Mouse (Mus musculus) heart, adult 8-10 months (tissue): ENCODE measurements around the gene Snapc1. TPM values are rescaled to one million over a fixed set of nuclear protein-coding genes. Genes with fewer than 3 reads are reported as not detected.

ENCODE experiments used
- DNase-seq: peaks from one replicate; pipeline ENCODE4 v3.0.0; 2022; ENCODE audit warnings: low spot score
- total RNA-seq, 4 experiments: library from RNA; stranded (reverse); gene quantifications; 2 replicates each; pipeline ENCODE4 v1.2.4; 2022

The Snapc1 gene
- total RNA-seq, 4 experiments from 2014 or later = 8.4 to 14.0 (median 9.2) TPM

- DNase-seq = peak; percentile 53
Observed at GRCm38 (mm10) chr12:73989594-73989993, 25.3 kb downstream of the Snapc1 start.

GRCm38 (mm10) chr12:73996906-73997296, 32.6 kb downstream of the Snapc1 start:
- DNase-seq = no peak

DNA sequence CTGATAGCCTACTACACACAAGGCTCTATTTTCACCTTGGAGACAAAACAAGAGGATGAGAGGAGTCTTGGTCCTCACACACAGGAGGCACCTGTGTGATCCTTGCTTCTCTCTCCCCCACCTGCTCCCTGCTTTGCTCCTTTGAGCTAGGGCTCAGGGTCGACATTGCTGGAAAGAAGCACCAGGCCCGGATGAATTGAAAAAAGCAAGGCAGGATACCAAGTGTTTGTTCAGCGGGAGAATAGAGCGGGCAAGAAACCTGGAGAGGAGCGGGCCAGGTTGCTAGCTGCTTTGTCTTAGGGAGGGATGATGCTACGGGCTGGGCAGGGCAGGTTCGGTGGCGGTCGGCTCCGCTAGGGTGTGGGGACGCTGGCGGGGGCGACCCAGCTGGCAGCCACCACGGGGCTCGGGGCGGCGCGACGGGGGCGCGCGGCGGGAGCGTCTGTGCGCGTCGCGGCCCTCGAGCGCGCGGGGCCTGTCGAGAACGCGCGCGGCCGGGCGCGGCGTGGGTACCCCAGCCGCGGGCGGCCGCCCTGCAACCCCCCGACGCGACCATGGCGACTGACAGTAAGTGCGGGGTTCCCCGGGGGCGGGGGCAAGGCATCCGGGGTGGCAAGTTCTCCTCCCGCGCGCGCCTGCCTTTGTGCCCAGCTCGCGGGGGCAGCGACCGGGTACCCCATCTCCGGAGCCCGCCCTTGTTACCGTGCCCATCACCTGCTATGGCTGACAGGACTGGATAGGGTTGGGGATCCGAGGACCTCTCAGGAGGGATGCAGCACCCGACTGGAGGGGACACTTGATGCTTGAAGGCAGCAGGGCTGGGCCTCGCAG, 33.2 kb downstream of the Snapc1 start, which contains the start of gene Syt16:
Gene Syt16 (plus strand): TSS at position 365 of the 831 bp plus-strand sequence.
- no peak for DNase-seq

GRCm38 (mm10) chr12:73998128-73998456, 33.8 kb downstream of the Snapc1 start:
- DNase-seq = no peak

- no peak for DNase-seq
Observed at GRCm38 (mm10) chr12:74002449-74002848, 38.2 kb downstream of the Snapc1 start.

DNA sequence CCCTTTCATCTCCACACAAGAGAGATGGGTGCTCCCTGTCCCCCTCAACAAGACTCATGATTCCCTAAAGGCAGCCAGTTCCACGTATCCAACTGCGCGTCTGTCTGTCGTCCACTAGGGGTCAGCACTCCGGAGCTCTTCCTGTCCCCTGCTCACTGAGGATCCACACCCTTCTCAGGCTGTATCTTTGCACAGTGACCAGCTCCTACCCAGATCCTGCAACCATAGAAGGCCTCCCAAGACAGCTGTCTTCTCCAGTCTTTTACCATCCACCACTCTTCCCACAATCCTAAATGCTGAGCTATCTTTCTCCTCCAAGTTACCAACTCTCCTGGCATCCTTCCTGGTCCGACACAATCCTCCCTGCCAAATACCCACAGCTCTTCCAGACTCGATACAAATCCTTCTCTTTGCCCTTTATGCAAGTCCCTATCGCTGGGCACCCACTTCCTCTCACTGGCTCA, 45.2 kb downstream of the Snapc1 start:
- DNase-seq = peak; percentile 21

DNA sequence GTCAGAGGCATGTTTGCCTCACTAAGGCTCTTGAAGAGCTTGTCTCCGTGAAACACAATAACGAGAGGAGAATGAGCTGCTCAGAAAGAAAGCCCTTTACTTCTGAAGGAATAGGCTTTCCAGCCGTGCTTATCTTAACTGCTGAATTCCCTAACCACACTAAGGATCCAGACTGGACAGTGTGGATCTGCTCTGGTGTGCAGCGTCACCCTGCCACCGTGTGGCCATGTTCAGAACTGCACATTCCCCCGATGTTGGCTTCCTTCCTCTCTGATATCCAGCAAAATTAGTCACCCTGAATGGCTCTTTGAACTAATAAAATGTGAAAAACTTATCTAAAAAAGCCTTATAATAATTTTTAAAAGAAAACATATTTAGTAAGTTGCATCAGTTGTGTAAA, 49.5 kb downstream of the Snapc1 start:
- DNase-seq = peak; percentile 80

- peak; percentile 17 for DNase-seq
Observed at GRCm38 (mm10) chr12:74014739-74015270, 50.5 kb downstream of the Snapc1 start.

- DNase-seq = no peak
Observed at GRCm38 (mm10) chr12:74015491-74015890, 51.2 kb downstream of the Snapc1 start.

DNA sequence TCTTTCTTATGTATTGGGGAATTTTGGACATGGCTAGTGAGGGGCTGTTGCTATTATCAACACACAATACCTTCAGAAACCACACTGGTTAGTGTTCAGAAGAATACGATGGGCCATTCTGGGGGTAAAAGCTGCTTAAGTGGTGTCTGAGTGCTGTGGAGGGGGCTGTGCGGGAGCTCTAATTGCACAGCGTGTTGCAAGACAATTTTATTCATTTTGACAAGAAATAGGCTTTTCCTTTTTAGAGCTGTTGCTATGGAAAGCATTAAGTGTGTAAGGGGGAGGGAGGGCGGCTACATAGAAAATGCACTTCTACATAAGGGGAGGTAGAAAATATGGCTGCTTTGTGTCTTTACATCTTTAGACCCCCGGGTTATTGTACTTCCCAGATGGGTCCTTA, 59.0 kb downstream of the Snapc1 start:
- no peak for DNase-seq

DNA sequence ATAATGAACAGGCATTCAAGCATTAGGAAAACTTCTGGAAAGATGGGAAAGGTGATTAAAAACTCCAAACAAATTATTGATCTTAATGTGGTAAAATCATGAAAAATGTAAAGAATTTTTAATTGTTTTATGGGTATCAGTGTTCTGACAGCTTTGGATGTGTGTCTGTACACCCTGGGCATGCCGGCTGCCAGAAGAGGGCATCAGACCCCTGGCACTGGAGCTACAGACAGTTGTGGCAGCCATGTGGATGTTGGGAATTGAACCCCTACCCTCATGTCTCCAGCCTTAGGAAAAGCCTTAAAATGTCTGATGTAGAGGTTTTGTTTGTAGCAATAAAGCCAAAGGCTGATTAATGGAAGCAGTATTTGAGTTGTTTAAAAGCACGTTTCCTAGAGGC, 60.6 kb downstream of the Snapc1 start:
- no peak for DNase-seq

Other genes with a start within 250 kb of the Snapc1 start
- 10 to 100 TPM; 39.3 to 48.6 (median 43.8) TPM for gene Hif1a, start 63.1 kb upstream of the Snapc1 start, total RNA-seq
- 10 to 100 TPM in 1 of 4 experiments, 1 to 10 TPM in 3; 5.1 to 10.5 (median 6.7) TPM for gene Gm49321, start 26.8 kb upstream of the Snapc1 start, total RNA-seq
- not detected for gene Syt16, start 33.2 kb downstream of the Snapc1 start, total RNA-seq